Mouse (Mus musculus) monocyte, adult 2 months (primary cell): ENCODE measurements around the gene Prlhr.

Experiments
- DNase-seq, 2 experiments: peaks; one replicate each; pipeline ENCODE4 v3.0.0; 2022; ENCODE audit warnings: low spot score in 2 of 2, low read depth in 1 of 2

Gene Prlhr

DNA sequence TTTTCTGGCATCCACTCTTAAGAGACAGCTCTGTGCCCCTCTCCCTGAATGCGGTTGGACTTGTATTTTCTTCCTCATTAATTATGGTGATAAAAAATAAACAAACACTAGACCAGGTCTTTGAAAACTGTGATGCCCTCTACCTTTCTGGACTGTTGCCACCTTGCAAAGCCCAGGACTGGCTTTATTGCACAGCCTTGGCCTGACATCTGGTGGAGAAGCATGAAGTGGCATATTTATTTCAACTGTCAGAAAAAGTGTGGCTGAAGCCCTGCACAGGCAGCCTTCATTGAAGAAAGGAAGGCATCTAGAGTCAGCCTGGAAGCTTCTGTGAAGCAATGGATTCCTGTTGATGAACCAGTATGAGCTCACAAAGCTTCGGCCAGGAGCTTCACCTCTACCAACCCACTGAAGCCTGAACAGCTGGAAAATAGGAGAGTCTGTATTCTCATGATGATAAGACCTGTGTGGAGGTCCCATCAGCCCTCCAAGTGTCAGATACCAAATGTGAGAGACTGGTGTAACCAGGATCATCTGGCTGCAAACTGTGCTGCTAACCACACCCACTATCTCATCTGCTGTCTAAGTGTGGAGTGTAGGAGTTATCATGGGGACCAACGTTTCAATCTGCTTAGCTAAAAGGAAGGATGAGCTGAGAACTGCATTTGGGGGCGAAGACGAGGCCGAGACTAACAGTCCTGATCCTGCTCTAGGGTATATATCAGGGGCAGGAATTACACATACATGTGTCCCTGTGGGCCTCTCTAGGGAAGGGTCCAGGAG is 35.6 kb downstream of the Prlhr start:
- DNase-seq: no peak

DNA sequence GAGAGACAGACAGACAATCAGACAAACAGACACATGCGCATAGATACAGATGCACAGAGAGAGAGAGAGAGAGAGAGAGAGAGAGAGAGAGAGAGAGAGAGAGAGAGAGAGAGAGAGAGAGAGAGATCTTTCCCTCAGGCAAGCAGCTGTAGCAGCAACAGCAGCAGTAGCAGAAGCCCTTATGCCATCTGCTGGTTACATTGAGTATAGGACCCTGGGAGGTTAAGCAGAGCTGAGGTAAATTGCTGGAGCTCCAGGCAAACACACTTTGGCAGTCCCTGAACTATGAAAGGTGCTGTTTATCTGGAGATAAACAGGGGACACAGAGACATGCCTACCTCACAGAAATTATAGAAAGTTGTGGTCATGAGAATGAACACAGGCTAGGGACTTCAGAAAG is 50.5 kb downstream of the Prlhr start:
- DNase-seq: no peak
